Mouse (Mus musculus) lung, postnatal 0 days (tissue): Measurements from ENCODE around the gene Dnal4. TPM values are rescaled to one million over a fixed set of nuclear protein-coding genes. Genes with fewer than 3 reads are reported as not detected.

Source experiments
- ATAC-seq: fragments of 200-750 bp; cut with Nextera tagmentation; 2 replicates; pipeline ENCODE4 v1.8.0; 2017; ENCODE audit warnings: moderate library complexity
- DNase-seq: peaks from one replicate; pipeline ENCODE4 v3.0.0-alpha.2; 2016; ENCODE audit warnings: low spot score
- H3K27ac ChIP-seq: fragments of 300-500 bp; sonication (generic); 2 replicates; pipeline ENCODE4 v1.5.1; 2014; ENCODE audit warnings: antibody characterized with exemption, mild to moderate bottlenecking, low read length, mixed read lengths
- H3K27me3 ChIP-seq: fragments of 300-500 bp; sonication (generic); replicated peaks from 2 replicates; pipeline ENCODE4 v1.6.1; 2014; ENCODE audit warnings: low read length, mixed read lengths; ENCODE audit not compliant: insufficient read depth
- H3K36me3 ChIP-seq: fragments of 300-500 bp; sonication (generic); 2 replicates; pipeline ENCODE4 v1.6.1; 2014; ENCODE audit warnings: low read length, mixed read lengths; ENCODE audit not compliant: insufficient read depth
- H3K4me1 ChIP-seq: fragments of 300-500 bp; sonication (generic); 2 replicates; pipeline ENCODE4 v1.6.1; 2014; ENCODE audit warnings: antibody characterized with exemption, low read depth, low read length, mixed read lengths; ENCODE audit not compliant: insufficient read depth
- H3K4me2 ChIP-seq: fragments of 300-500 bp; sonication (generic); replicated peaks from 2 replicates; pipeline ENCODE4 v1.6.1; 2014; ENCODE audit warnings: low read depth, mild to moderate bottlenecking, low read length, moderate library complexity, mixed read lengths
- H3K4me3 ChIP-seq: fragments of 300-500 bp; sonication (generic); 2 replicates; pipeline ENCODE4 v1.5.1; 2014; ENCODE audit warnings: low read depth, low read length
- H3K9ac ChIP-seq: fragments of 300-500 bp; sonication (generic); replicated peaks from 2 replicates; pipeline ENCODE4 v1.6.1; 2014; ENCODE audit warnings: low read depth, mild to moderate bottlenecking
- H3K9me3 ChIP-seq: fragments of 300-500 bp; sonication (generic); 2 replicates; pipeline ENCODE4 v1.6.1; 2016; ENCODE audit warnings: low read length, mixed read lengths
- CTCF ChIP-seq: IDR thresholded peaks from 2 replicates; pipeline ENCODE4 v1.5.1; 2016; ENCODE audit warnings: antibody characterized with exemption, mild to moderate bottlenecking
- EP300 ChIP-seq: IDR thresholded peaks from 2 replicates; pipeline ENCODE4 v1.6.1; 2016; ENCODE audit warnings: antibody characterized with exemption, mild to moderate bottlenecking, control low read depth
- WGBS: fragments of 180-500 bp; shearing (Covaris S2); extraction: QIAGEN DNeasy Blood & Tissue Kit; methylation state at CpG from one replicate; pipeline ENCODE4 v1.1.7; 2014; 5-methylcytosine and 5-hydroxymethylcytosine counted together
- polyA plus RNA-seq: library from polyadenylated mRNA; unstranded; fragments of >200 nt; fragmentation: Nextera tagmentation; extraction: Ambion mirVana; gene quantifications from 2 replicates; pipeline ENCODE4 v1.2.1, GENCODE M21; 2015

Gene Dnal4
- 49.5 and 52.4 TPM in 2 replicates for polyA plus RNA-seq

DNA sequence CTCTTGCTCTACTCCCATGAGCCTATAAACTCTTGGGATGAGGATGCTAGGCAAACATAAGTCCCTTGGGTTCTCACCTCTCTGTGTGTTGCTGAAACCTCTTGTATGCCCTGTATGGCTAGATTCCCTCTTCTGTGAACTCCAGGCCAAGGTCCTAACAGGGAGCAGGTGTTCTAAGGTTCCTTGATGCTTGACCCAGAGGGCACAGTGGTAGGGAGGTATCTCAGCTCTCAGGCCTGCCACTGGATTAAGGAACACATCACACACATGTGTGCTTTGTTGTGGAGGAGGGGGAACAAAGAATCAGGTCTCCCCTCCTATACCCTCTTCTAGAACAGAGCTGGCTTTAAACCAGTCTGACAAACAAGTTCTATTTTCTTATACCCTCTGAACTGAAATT, at the start of gene Dnal4:
Gene Dnal4 (minus strand): TSS at position 101 of the 400 bp plus-strand sequence.
- Histone ChIP-seq H3K4me1 (peaks cover 7% of the 10 kb centered on the region; the same call in 1 of the 2 replicates), H3K9me3 (no peaks in the 10 kb centered on the region), H3K36me3 (no peaks in the 10 kb centered on the region), H3K27ac (no peak within 1 kb of the TSS), H3K27me3 (no peaks in the 10 kb centered on the region), H3K9ac (no peak within 1 kb of the TSS), H3K4me2 (no peak within 1 kb of the TSS), H3K4me3 (no peak within 1 kb of the TSS)
- DNase-seq: no peak
- no peak for ATAC-seq
- TF ChIP-seq EP300 (no peak), CTCF (no peak)

DNA sequence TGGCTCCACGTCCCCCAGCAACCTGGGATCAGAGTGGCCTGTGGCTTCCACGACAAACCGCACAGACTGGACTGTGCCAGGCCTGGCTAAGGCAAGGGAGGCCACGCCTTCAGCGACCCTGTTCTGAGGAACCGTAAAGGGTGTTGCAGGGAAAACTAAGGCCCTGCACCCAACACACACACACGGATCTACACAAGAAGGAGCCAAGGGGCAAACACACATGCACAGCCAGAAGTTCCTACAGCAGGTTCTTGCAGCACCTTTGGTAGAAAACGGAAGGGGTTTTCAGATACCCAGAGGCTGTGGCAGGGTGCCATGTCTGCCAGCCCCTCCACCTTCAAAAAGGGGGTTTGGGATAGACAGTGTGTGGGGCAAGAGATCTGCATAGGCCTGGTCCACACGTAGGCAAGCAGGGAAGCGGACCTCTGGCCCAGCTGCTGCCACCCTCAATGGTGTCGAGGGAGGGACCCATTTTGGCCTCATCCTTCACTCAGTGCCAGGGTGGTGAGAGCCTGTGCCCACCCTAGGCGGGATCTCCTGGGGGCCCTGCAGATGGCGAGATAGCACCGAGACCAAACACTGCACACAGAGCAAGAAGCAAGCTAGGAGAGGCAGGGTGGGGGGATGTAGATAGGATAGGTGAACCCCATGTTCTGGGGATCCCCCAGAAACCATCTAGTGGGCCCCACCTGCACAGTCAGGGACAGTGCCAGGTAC, 49.6 kb upstream of the Dnal4 start:
- Histone ChIP-seq H3K4me3 (no peak overlapping the region), H3K4me2 (no peak overlapping the region), H3K27ac (no peak overlapping the region), H3K36me3 (peaks cover 7% of the 10 kb centered on the region; the same call in 1 of the 2 replicates), H3K9me3 (no peaks in the 10 kb centered on the region), H3K4me1 (peaks cover 6% of the 10 kb centered on the region; the same call in 1 of the 2 replicates), H3K27me3 (no peaks in the 10 kb centered on the region), H3K9ac (no peak overlapping the region)
- TF ChIP-seq EP300: no peak
- TF ChIP-seq CTCF: no peak
- DNase-seq (no peak), ATAC-seq (no peak)
- 77% methylated on average over 14 of the region's 14 CpGs for WGBS

DNA sequence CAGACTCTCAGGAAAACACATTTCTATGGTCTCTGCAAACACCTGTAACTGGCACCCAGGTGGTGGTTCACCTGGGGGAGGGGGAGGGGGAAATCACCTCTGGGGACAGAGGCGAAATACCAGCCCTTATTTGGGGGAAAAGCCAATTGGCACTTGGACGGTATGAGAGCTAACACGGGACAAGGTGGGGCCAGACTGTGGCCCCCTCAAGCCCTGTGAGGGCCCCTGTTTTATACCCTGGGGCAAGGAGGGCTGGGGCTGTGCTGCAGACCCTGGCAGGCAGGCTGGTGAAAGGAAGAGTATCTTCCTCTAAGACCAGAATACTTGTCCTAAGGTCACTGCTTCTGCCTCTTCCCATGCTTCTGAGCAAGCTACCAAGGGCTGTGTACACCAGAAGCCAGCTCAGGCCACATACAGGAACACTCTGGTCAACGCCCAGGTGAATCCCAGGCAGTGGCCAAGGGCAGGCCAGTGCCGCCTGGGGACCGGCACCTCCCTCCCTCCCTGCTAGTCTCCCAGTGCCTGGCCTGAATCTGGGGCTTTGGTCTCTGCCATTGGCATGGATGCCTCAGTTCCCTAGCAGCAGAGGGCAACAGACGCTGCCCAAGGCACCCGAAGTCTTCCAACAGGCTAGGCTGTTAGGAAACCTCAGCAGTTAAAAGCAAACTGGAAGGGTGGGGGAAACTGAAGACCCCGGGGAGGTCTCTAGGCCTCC, 48.7 kb upstream of the Dnal4 start:
- no peak for DNase-seq
- no peak for TF ChIP-seq EP300
- no peak for TF ChIP-seq CTCF
- no peaks in the 10 kb centered on the region for H3K27me3 ChIP-seq
- ATAC-seq: no peak
- H3K9ac ChIP-seq: no peak overlapping the region
- no peaks in the 10 kb centered on the region for H3K9me3 ChIP-seq
- no peak overlapping the region for H3K4me3 ChIP-seq
- peaks cover 7% of the 10 kb centered on the region; the same call in 1 of the 2 replicates for H3K36me3 ChIP-seq
- 68% methylated on average over 9 of the region's 9 CpGs for WGBS
- no peak overlapping the region for H3K4me2 ChIP-seq
- peaks cover 3% of the 10 kb centered on the region; the same call in 1 of the 2 replicates for H3K4me1 ChIP-seq
- H3K27ac ChIP-seq: no peak overlapping the region

DNA sequence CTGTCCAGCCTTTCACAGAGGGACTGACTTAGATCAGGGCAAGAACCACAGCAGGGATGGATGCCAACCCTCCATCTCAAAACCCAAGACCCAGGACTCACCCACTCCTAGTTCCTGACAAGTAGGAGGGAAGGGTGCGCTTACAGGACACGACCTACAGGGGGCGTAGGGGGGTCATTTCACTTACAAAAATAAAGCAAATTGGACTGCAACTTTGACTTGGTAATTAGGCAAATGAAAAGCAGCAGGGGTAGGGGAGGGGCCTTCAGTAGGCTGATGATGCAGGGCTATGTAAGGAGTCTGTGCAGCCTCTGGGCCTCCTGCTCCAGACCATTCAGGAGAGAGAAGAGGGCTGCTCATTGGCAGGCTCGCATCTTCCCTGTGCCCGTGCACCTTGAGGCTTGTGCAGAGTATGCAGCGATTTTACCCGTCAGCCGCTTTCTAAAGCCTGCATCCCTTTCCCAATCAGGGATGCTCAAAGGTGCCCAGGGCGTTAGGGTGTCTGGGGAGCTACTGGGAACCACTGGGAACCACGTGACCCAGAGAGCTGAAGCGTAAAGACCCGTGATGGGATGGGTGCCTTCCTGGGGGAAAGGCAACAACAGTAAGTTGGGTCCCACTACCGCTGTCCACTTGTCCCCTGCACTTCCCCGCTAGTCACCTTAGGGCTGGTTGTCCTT, 47.6 kb upstream of the Dnal4 start:
- ATAC-seq: no peak
- Histone ChIP-seq H3K9me3 (no peaks in the 10 kb centered on the region), H3K36me3 (peaks cover 7% of the 10 kb centered on the region; the same call in 1 of the 2 replicates), H3K9ac (no peak overlapping the region), H3K27ac (no peak overlapping the region), H3K4me1 (peaks cover 3% of the 10 kb centered on the region; the same call in 1 of the 2 replicates), H3K4me3 (no peak overlapping the region), H3K27me3 (no peaks in the 10 kb centered on the region), H3K4me2 (no peak overlapping the region)
- TF ChIP-seq EP300 (no peak), CTCF (peak; percentile 74)
- peak; percentile 59 for DNase-seq
- 61% methylated on average over 14 of the region's 14 CpGs for WGBS

DNA sequence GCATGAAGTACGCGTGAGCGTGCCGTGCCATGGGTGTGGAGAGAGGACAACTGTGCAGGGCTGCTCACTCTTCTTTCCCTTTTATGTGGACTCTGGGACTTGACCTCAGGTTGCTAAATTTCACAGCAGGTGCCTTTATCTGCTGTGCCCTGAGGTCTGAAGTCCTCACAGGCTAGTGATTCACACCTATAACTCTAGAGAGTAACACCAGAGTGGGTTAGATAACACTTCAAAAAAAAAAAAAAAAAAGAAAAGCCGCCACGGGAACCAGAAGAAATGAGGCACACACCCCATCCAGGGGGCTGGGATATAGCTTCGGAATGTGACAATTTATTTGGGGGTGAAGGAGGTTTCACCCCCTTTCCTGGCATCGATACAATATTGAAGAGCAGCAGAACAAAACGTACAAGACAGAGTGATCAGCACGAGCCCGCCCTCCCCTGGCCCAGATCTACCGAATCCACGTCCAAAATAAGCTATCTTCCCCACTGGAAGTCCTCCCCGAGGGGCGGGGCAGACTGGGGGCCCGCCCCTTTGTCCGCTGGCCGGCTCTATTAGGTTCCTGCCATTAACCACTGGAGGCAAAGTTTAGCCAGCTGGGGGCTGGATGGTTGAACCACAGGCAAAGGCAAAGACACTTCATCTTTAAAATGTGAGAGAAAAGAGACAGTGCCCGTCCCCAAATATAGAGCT, 46.1 kb upstream of the Dnal4 start:
- H3K4me2 ChIP-seq: no peak overlapping the region
- no peak overlapping the region for H3K9ac ChIP-seq
- peaks cover 3% of the 10 kb centered on the region; the same call in 1 of the 2 replicates for H3K4me1 ChIP-seq
- peaks cover 7% of the 10 kb centered on the region; the same call in 1 of the 2 replicates for H3K36me3 ChIP-seq
- no peak overlapping the region for H3K4me3 ChIP-seq
- TF ChIP-seq EP300 (no peak), CTCF (no peak)
- DNase-seq (peak; percentile 65), ATAC-seq (peak; percentile 48)
- no peaks in the 10 kb centered on the region for H3K27me3 ChIP-seq
- H3K27ac ChIP-seq: no peak overlapping the region
- H3K9me3 ChIP-seq: no peaks in the 10 kb centered on the region
- 50% methylated on average over 19 of the region's 19 CpGs for WGBS
